Mouse (Mus musculus) CH12.LX (cell line): ENCODE measurements around the gene S1pr4. TPM values are rescaled to one million over a fixed set of nuclear protein-coding genes. Genes with fewer than 3 reads are reported as not detected.
A peak's percentile ranks its signal among the peaks of the same experiment; 100 is the strongest.

ENCODE experiments used
- DNase-seq: peaks from one replicate; pipeline ENCODE4 v3.0.0-alpha.2; 2013; ENCODE audit errors: extremely low read depth
- H3K27ac ChIP-seq: 2 replicates; pipeline ENCODE4 v1.5.1; 2012; ENCODE audit warnings: low read depth, mild to moderate bottlenecking, control low read depth, moderate library complexity; ENCODE audit not compliant: insufficient read depth
- H3K27me3 ChIP-seq: replicated peaks from 2 replicates; pipeline ENCODE3; 2012; ENCODE audit warnings: inconsistent platforms
- H3K36me3 ChIP-seq, 2 experiments: replicated peaks in 1 of 2; 2 replicates each; pipeline versions ENCODE3 to v1.6.1; 2012; ENCODE audit warnings: inconsistent platforms in 1 of 2, low read length in 1 of 2, mild to moderate bottlenecking in 1 of 2, mixed read lengths in 1 of 2, moderate library complexity in 1 of 2; ENCODE audit not compliant: control insufficient read depth in 1 of 2, insufficient read depth in 1 of 2
- H3K4me1 ChIP-seq, 2 experiments: 2 replicates each; pipeline ENCODE4 v1.6.1; 2012; ENCODE audit warnings: inconsistent platforms in 1 of 2, moderate library complexity in 1 of 2; ENCODE audit not compliant: insufficient read depth in 2 of 2, control insufficient read depth in 1 of 2
- H3K4me2 ChIP-seq: 2 replicates; pipeline ENCODE4 v1.6.1; 2012; ENCODE audit warnings: low read depth, mild to moderate bottlenecking, control low read depth; ENCODE audit not compliant: poor library complexity, insufficient read depth, severe bottlenecking
- H3K4me3 ChIP-seq, 3 experiments: fragments of 150-350 bp in 1 of 3; sonication (generic) in 1 of 3; replicated peaks in 1 of 3; 2 replicates each; pipeline versions ENCODE3 to v1.5.1; 2011 to 2012; ENCODE audit warnings: low read depth in 2 of 3, low read length in 2 of 3, mild to moderate bottlenecking in 2 of 3, moderate library complexity in 2 of 3, control low read depth in 1 of 3, improper control_type of control experiment in 1 of 3, inconsistent platforms in 1 of 3, mixed read lengths in 1 of 3; ENCODE audit not compliant: poor library complexity in 1 of 3
- H3K79me2 ChIP-seq: replicated peaks from 2 replicates; pipeline ENCODE4 v1.6.1; 2012; ENCODE audit warnings: mild to moderate bottlenecking, moderate library complexity; ENCODE audit not compliant: control insufficient read depth, poor library complexity, insufficient read depth, severe bottlenecking; ENCODE audit errors: extremely low read depth
- H3K9ac ChIP-seq: 2 replicates; pipeline ENCODE4 v1.6.1; 2012; ENCODE audit warnings: low read depth, mild to moderate bottlenecking, control low read depth, moderate library complexity; ENCODE audit not compliant: insufficient read depth
- H3K9me3 ChIP-seq: replicated peaks from 2 replicates; pipeline ENCODE3; 2012; ENCODE audit warnings: low read length, inconsistent platforms, mixed read lengths
- BHLHE40 ChIP-seq: IDR thresholded peaks from 2 replicates; pipeline ENCODE4 v1.6.1; 2011; ENCODE audit warnings: mild to moderate bottlenecking, low read depth, low read length, improper control_type of control experiment
- CHD1 ChIP-seq: IDR thresholded peaks from 2 replicates; pipeline ENCODE4 v1.6.1; 2012; ENCODE audit warnings: low read depth, low read length, improper control_type of control experiment, inconsistent platforms
- CHD2 ChIP-seq: IDR thresholded peaks from 2 replicates; pipeline ENCODE4 v1.6.1; 2011; ENCODE audit warnings: low read length, improper control_type of control experiment
- CTCF ChIP-seq, 2 experiments: IDR thresholded peaks in 1 of 2; conservative IDR thresholded peaks in 1 of 2; 2 replicates each; pipeline ENCODE4 v1.5.1; 2011 to 2012; ENCODE audit warnings: low read depth in 2 of 2, low read length in 2 of 2, improper control_type of control experiment in 1 of 2, inconsistent platforms in 1 of 2, mild to moderate bottlenecking in 1 of 2, moderate library complexity in 1 of 2
- ELF1 ChIP-seq: IDR thresholded peaks from 2 replicates; pipeline ENCODE4 v1.6.1; 2014; ENCODE audit warnings: low read depth, mild to moderate bottlenecking, inconsistent platforms, low read length, improper control_type of control experiment
- EP300 ChIP-seq: IDR thresholded peaks from 2 replicates; pipeline ENCODE4 v1.6.1; 2011; ENCODE audit warnings: low read length, improper control_type of control experiment
- ETS1 ChIP-seq: conservative IDR thresholded peaks from 2 replicates; pipeline ENCODE4 v1.6.1; 2012; ENCODE audit warnings: low read depth, mild to moderate bottlenecking, inconsistent platforms, low read length, improper control_type of control experiment, moderate library complexity
- HCFC1 ChIP-seq: IDR thresholded peaks from 2 replicates; pipeline ENCODE4 v1.6.1; 2012; ENCODE audit warnings: low read depth, mild to moderate bottlenecking, inconsistent platforms, low read length, improper control_type of control experiment
- IRF4 ChIP-seq: IDR thresholded peaks from 2 replicates; pipeline ENCODE4 v1.6.1; 2014; ENCODE audit warnings: low read depth, mild to moderate bottlenecking, inconsistent platforms, low read length, improper control_type of control experiment
- JUN ChIP-seq: IDR thresholded peaks from 2 replicates; pipeline ENCODE4 v1.6.1; 2011; ENCODE audit warnings: low read depth, mild to moderate bottlenecking, low read length, improper control_type of control experiment, moderate library complexity; ENCODE audit not compliant: insufficient read depth
- KAT2A ChIP-seq: IDR thresholded peaks from 2 replicates; pipeline ENCODE4 v1.6.1; 2012; ENCODE audit warnings: low read length, improper control_type of control experiment, inconsistent platforms; ENCODE audit not compliant: insufficient replicate concordance
- MAX ChIP-seq: IDR thresholded peaks from 2 replicates; pipeline ENCODE4 v1.6.1; 2011; ENCODE audit warnings: low read length, improper control_type of control experiment
- MAZ ChIP-seq: IDR thresholded peaks from 2 replicates; pipeline ENCODE4 v1.6.1; 2012; ENCODE audit warnings: low read depth, mild to moderate bottlenecking, inconsistent platforms, low read length, improper control_type of control experiment, moderate library complexity
- MEF2A ChIP-seq: IDR thresholded peaks from 2 replicates; pipeline ENCODE4 v1.6.1; 2014; ENCODE audit warnings: low read depth, mild to moderate bottlenecking, inconsistent platforms, low read length, improper control_type of control experiment, borderline replicate concordance
- MXI1 ChIP-seq: IDR thresholded peaks from 2 replicates; pipeline ENCODE4 v1.6.1; 2011; ENCODE audit warnings: mild to moderate bottlenecking, low read depth, low read length, improper control_type of control experiment
- NELFE ChIP-seq: IDR thresholded peaks from 2 replicates; pipeline ENCODE4 v1.6.1; 2011; ENCODE audit warnings: low read depth, low read length, improper control_type of control experiment
- NRF1 ChIP-seq: IDR thresholded peaks from 2 replicates; pipeline ENCODE4 v1.6.1; 2014; ENCODE audit warnings: low read depth, mild to moderate bottlenecking, inconsistent platforms, low read length, improper control_type of control experiment, moderate library complexity
- PAX5 ChIP-seq: IDR thresholded peaks from 2 replicates; pipeline ENCODE4 v1.6.1; 2012; ENCODE audit warnings: low read length, inconsistent platforms, mixed read lengths
- POLR2A ChIP-seq: IDR thresholded peaks from 2 replicates; pipeline ENCODE4 v1.6.1; 2011; ENCODE audit warnings: low read depth, mild to moderate bottlenecking, improper control_type of control experiment, low read length
- POLR2AphosphoS2 ChIP-seq: IDR thresholded peaks from 2 replicates; pipeline ENCODE4 v1.6.1; 2011; ENCODE audit warnings: low read depth, low read length, improper control_type of control experiment
- RCOR1 ChIP-seq: conservative IDR thresholded peaks from 2 replicates; pipeline ENCODE4 v1.6.1; 2012; ENCODE audit warnings: low read depth, mild to moderate bottlenecking, inconsistent platforms, low read length, improper control_type of control experiment
- SIN3A ChIP-seq: IDR thresholded peaks from 2 replicates; pipeline ENCODE4 v1.6.1; 2012; ENCODE audit warnings: low read length, improper control_type of control experiment, inconsistent platforms
- SMC3 ChIP-seq: IDR thresholded peaks from 2 replicates; pipeline ENCODE4 v1.6.1; 2011; ENCODE audit warnings: low read depth, low read length, improper control_type of control experiment
- TBP ChIP-seq: conservative IDR thresholded peaks from 2 replicates; pipeline ENCODE4 v1.6.1; 2011; ENCODE audit warnings: low read depth, low read length, improper control_type of control experiment
- TCF12 ChIP-seq: IDR thresholded peaks from 2 replicates; pipeline ENCODE4 v1.6.1; 2014; ENCODE audit warnings: low read depth, mild to moderate bottlenecking, inconsistent platforms, low read length, improper control_type of control experiment
- UBTF ChIP-seq: IDR thresholded peaks from 2 replicates; pipeline ENCODE4 v1.6.1; 2012; ENCODE audit warnings: low read depth, mild to moderate bottlenecking, inconsistent platforms, low read length, improper control_type of control experiment, moderate library complexity
- USF1 ChIP-seq: IDR thresholded peaks from 2 replicates; pipeline ENCODE4 v1.6.1; 2014; ENCODE audit warnings: low read depth, mild to moderate bottlenecking, inconsistent platforms, low read length, improper control_type of control experiment
- ZC3H11A ChIP-seq: IDR thresholded peaks from 2 replicates; pipeline ENCODE4 v1.6.1; 2012; ENCODE audit warnings: low read depth, mild to moderate bottlenecking, inconsistent platforms, low read length, improper control_type of control experiment
- ZMIZ1 ChIP-seq: IDR thresholded peaks from 2 replicates; pipeline ENCODE4 v1.6.1; 2012; ENCODE audit warnings: low read depth, mild to moderate bottlenecking, inconsistent platforms, low read length, improper control_type of control experiment
- ZNF384 ChIP-seq: IDR thresholded peaks from 2 replicates; pipeline ENCODE4 v1.6.1; 2012; ENCODE audit warnings: low read depth, low read length, improper control_type of control experiment, inconsistent platforms
- dilution Hi-C: fragments of 300-500 bp; cut with MboI; formaldehyde crosslinking; loops from 2 replicates; pipeline ENCODE4 v1.14.3; 2020; ENCODE audit warnings: low sequenced_read_pairs; ENCODE audit not compliant: extremely low pct_unique_long_range_greater_than_20kb, extremely low pct_ligation_motif_present
- in situ Hi-C: fragments of 300-500 bp; cut with MboI; formaldehyde crosslinking; loops from 3 replicates; pipeline ENCODE4 v1.14.3; 2019; ENCODE audit warnings: low sequenced_read_pairs, low pct_ligation_motif_present, low pct_unique_long_range_greater_than_20kb, mixed read lengths
- polyA plus RNA-seq: library from polyadenylated mRNA; unstranded; fragments of >175 nt; gene quantifications from 2 replicates; pipeline ENCODE4 v1.2.1, GENCODE M21; 2012; ENCODE audit warnings: low read depth; ENCODE audit not compliant: insufficient read length
- total RNA-seq, 2 experiments: library from RNA; depleted of rRNA; stranded (reverse); fragments of 300-350 nt in 1 of 2; fragments of >200 nt in 1 of 2; gene quantifications; 2 replicates each; pipeline ENCODE4 v1.2.3; 2012 to 2014

The S1pr4 gene
- total and polyA plus RNA-seq, 3 experiments = 0.19 to 0.30 TPM; not detected in 1

DNA sequence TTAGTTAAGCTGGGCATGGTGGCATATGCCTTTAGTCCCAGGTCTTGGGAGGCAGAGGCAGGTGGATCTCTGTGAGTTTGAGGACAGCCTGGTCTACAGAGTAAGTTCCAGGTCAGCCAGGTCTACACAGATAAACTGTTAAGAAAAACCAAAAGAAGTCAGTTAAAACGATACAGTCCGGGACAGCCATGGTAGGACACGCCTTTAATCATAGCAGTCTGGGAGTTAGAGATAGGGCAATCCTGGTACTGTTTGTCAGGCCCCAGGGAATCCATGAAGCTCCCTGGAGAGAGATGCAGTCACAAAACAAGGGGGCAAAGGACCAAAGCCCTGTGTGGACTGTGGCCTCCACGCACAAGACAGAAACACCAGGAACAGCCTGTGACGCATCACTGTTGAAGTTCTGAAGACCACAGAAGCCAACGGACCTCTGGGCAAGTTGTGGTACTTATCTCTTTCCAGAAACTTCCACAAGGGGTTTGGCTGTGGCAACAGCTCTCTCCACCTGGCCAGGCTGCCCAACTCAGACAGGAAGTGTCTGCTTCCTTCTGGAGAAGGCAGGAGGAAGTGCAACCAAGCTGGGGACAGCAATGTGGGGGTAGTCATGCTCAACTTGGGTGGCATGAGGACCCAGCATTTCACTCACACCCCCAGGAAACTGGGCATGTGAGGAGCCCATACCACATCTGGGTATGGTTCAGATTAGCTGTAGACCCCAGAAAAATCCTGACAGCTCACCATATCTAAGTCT is 19.5 kb upstream of the S1pr4 start:
- Histone ChIP-seq H3K9me3 (peaks cover 2% of the 10 kb centered on the region), H3K79me2 (no peaks in the 10 kb centered on the region), H3K9ac (no peak overlapping the region), H3K36me3 (peaks cover 0 to 4% of the 10 kb centered on the region in 2 experiments), H3K4me1 (peaks cover 31 to 56% of the 10 kb centered on the region in 2 experiments), H3K4me3 (no peak overlapping the region), H3K27ac (no peak overlapping the region), H3K27me3 (peaks cover 4% of the 10 kb centered on the region), H3K4me2 (no peak overlapping the region)
- dilution Hi-C loops = no loop called here
- no peak for DNase-seq
- in situ Hi-C loops = no loop called here
- peak; percentile 80 for TF ChIP-seq EP300
- peak; percentile 32; the same call in 1 of the 2 replicates for TF ChIP-seq ELF1
- TF ChIP-seq SIN3A = 0 out of 2 replicates have a peak, but pooled peaks have one; percentile 26
- no peak for TF ChIP-seq NELFE
- TF ChIP-seq MAX = peak; percentile 23; the same call in 1 of the 2 replicates
- TF ChIP-seq BHLHE40 = peak; percentile 48
- peak; percentile 30; the same call in 1 of the 2 replicates for TF ChIP-seq IRF4
- no peak for TF ChIP-seq KAT2A
- peak; percentile 65; the same call in 1 of the 2 replicates for TF ChIP-seq TCF12
- 0 out of 2 replicates have a peak, but pooled peaks have one; percentile 18 for TF ChIP-seq ETS1
- TF ChIP-seq UBTF = no peak

DNA sequence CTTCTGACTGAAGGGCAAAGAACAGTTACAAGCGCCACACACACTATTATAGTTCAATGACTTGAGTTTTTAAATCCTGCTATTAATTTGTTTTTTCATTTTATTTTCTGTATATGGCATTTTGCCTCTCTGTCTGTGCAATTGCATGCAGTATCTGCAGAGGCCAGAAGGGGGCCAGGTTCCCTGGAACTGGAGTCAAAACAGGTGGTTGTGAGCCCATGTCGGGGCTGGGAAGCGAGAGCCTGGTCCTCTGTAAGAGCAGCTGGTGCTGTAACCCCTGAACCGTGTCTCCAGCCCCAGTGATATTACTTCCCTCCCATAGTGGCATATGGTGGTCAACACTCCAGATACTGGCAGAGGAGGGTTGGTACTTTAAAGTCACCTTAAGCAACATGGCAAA is 18.6 kb upstream of the S1pr4 start:
- peaks cover 4% of the 10 kb centered on the region for H3K27me3 ChIP-seq
- H3K4me3 ChIP-seq = no peak overlapping the region
- in situ Hi-C loops (no loop called here), dilution Hi-C loops (no loop called here)
- H3K9ac ChIP-seq = no peak overlapping the region
- peaks cover 26 to 48% of the 10 kb centered on the region in 2 experiments for H3K4me1 ChIP-seq
- H3K9me3 ChIP-seq = peaks cover 10% of the 10 kb centered on the region
- no peaks in the 10 kb centered on the region for H3K79me2 ChIP-seq
- peaks cover 2 to 12% of the 10 kb centered on the region in 2 experiments for H3K36me3 ChIP-seq
- DNase-seq = peak; percentile 88
- H3K4me2 ChIP-seq = no peak overlapping the region
- H3K27ac ChIP-seq = no peak overlapping the region
- no peak for TF ChIP-seq IRF4
- TF ChIP-seq TCF12 = peak; percentile 62
- TF ChIP-seq POLR2A = no peak
- TF ChIP-seq CHD1 = no peak
- TF ChIP-seq SMC3 = peak; percentile 68
- 0 out of 2 replicates have a peak, but pooled peaks have one; percentile 4 for TF ChIP-seq SIN3A
- no peak for TF ChIP-seq ZNF384
- no peak for TF ChIP-seq USF1
- peak; percentile 57 for TF ChIP-seq ETS1
- no peak for TF ChIP-seq UBTF
- no peak for TF ChIP-seq NELFE
- TF ChIP-seq MAZ = no peak
- no peak for TF ChIP-seq MEF2A
- peak; percentile 49; the same call in 1 of the 2 replicates for TF ChIP-seq EP300
- TF ChIP-seq NRF1 = no peak
- no peak for TF ChIP-seq MXI1
- TF ChIP-seq CHD2 = no peak
- TF ChIP-seq ZC3H11A = no peak
- no peak for TF ChIP-seq RCOR1
- no peak for TF ChIP-seq KAT2A
- no peak for TF ChIP-seq POLR2AphosphoS2
- TF ChIP-seq BHLHE40 = 0 out of 2 replicates have a peak, but pooled peaks have one; percentile 26
- TF ChIP-seq HCFC1 = no peak
- TF ChIP-seq CTCF (conservative IDR thresholded peaks at IDR 0.05 in 1 of 2, IDR thresholded peaks at IDR 0.05 in 1 of 2; ENCODE audit: low read depth in 2 of 2, low read length in 2 of 2) = peak; percentile 63 to 78
- no peak for TF ChIP-seq JUN
- TF ChIP-seq TBP = no peak
- no peak for TF ChIP-seq ZMIZ1
- no peak for TF ChIP-seq PAX5
